Mouse (Mus musculus) spleen, adult 2 months (tissue): ENCODE data around the gene Shank1. TPM values are rescaled to one million over a fixed set of nuclear protein-coding genes. Genes with fewer than 3 reads are reported as not detected.

ENCODE experiments used
- DNase-seq, 2 experiments: peaks; one replicate each; pipeline versions ENCODE4 v3.0.0 to v3.0.0-alpha.2; 2012 to 2021; ENCODE audit warnings: low spot score in 2 of 2, low read depth in 1 of 2
- H3K27ac ChIP-seq: fragments of 200-500 bp; 2 replicates; pipeline ENCODE4 v1.5.1; 2012; ENCODE audit warnings: low read length, inconsistent platforms; ENCODE audit not compliant: insufficient read depth
- H3K27me3 ChIP-seq: fragments of 200-500 bp; 2 replicates; pipeline ENCODE4 v1.6.1; 2012; ENCODE audit warnings: mild to moderate bottlenecking, moderate library complexity, low read length, inconsistent platforms; ENCODE audit not compliant: control insufficient read depth, insufficient read depth
- H3K36me3 ChIP-seq: fragments of 200-500 bp; 2 replicates; pipeline ENCODE4 v1.6.1; 2012; ENCODE audit warnings: mild to moderate bottlenecking, low read length, inconsistent platforms; ENCODE audit not compliant: control insufficient read depth, insufficient read depth
- H3K4me1 ChIP-seq: fragments of 200-500 bp; 2 replicates; pipeline ENCODE4 v1.6.1; 2011; ENCODE audit warnings: inconsistent platforms; ENCODE audit not compliant: control insufficient read depth, insufficient read depth, insufficient read length
- H3K4me3 ChIP-seq: fragments of 200-500 bp; 2 replicates; pipeline ENCODE4 v1.5.1; 2011; ENCODE audit warnings: mild to moderate bottlenecking, inconsistent platforms; ENCODE audit not compliant: insufficient read depth, insufficient read length; ENCODE audit errors: extremely low read depth
- CTCF ChIP-seq: fragments of 200-500 bp; IDR thresholded peaks from 2 replicates; pipeline ENCODE4 v1.5.1; 2011; ENCODE audit warnings: mild to moderate bottlenecking, inconsistent platforms; ENCODE audit not compliant: insufficient read depth, insufficient read length, insufficient replicate concordance; ENCODE audit errors: extremely low read depth
- POLR2A ChIP-seq: fragments of 200-500 bp; IDR thresholded peaks from 2 replicates; pipeline ENCODE4 v1.6.1; 2011; ENCODE audit warnings: low read depth, low read length, inconsistent platforms
- WGBS: fragments of 180-500 bp; shearing (Covaris S2); methylation state at CpG from one replicate; pipeline ENCODE4 v1.1.7; 2018; 5-methylcytosine and 5-hydroxymethylcytosine counted together
- polyA plus RNA-seq: library from polyadenylated mRNA; depleted of rRNA; stranded (reverse); fragments of >200 nt; gene quantifications from 2 replicates; pipeline ENCODE4 v1.2.3, GENCODE M21; 2012

The Shank1 gene
- polyA plus RNA-seq, 1 experiment, result 4.5 TPM

DNA sequence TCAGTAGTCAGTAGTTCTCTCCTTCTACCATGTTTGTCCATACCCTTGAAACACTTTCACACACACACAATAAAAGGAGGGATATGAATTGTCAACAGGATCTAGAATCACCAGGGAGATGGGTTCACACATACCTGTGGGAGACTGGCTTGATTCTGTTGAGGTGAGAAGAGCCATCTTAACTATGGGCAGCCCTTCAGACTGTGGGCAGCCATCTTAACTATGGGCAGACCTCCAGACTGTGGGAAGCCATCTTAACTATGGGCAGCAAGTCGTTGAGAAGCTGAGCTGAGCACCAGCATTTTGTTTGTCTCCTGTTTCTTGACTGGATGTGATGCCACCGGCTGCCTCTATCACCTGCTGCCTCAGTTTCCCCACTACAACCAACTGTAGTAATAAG lies 38.7 kb upstream of the Shank1 start:
- TF ChIP-seq CTCF, result no peak
- no peak for TF ChIP-seq POLR2A
- Histone ChIP-seq H3K36me3 (no peaks in the 10 kb centered on the region), H3K4me3 (no peak overlapping the region), H3K27ac (no peak overlapping the region), H3K27me3 (no peaks in the 10 kb centered on the region), H3K4me1 (no peaks in the 10 kb centered on the region)
- no peak for DNase-seq
- 69% methylated on average over 2 of the region's 2 CpGs for WGBS

DNA sequence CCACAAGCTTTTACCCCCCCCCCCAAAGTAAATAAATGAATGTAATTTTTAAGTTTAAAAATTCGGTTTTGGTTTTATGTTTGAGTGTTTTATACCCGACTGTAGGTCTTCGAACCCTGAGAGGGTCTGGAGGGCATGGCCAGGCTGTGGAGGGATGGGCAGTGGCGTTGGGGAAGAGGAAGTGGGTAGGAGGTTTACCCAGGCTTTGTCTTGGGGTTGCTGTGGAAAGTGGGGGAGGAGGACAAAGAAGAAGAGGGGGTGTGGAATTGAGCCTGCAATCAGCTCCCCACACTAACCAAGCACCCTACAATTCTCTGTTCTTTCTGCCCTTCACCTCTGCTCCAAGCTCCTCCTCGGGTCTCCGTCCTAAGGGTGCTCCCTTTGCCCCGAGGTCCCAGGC lies 37.5 kb upstream of the Shank1 start:
- no peak overlapping the region for H3K27ac ChIP-seq
- DNase-seq, result no peak
- no peaks in the 10 kb centered on the region for H3K27me3 ChIP-seq
- 71% methylated on average over 7 of the region's 7 CpGs for WGBS
- H3K4me1 ChIP-seq, result no peaks in the 10 kb centered on the region
- H3K36me3 ChIP-seq, result no peaks in the 10 kb centered on the region
- TF ChIP-seq POLR2A (no peak), CTCF (no peak)
- H3K4me3 ChIP-seq, result no peak overlapping the region

DNA sequence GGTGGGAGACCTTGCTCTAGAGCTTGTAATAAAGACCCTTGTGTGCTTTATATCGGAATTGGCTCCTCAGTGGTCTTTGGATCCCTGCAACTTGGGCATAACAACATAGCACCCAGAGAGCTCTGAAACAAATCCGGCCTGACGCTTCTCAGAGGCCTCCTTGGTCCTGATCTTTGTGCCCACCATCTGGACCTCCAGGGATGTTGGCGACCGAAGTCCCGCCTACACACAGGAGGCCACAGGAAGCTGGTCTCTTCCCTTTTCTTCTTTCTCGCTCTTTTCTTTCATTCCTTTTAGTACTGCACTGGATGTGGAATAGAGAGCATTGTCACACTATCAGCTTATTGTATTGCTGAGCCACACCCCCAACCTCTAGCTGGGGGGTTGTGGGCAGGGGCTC lies 36.6 kb upstream of the Shank1 start:
- no peaks in the 10 kb centered on the region for H3K4me1 ChIP-seq
- no peak overlapping the region for H3K27ac ChIP-seq
- no peaks in the 10 kb centered on the region for H3K36me3 ChIP-seq
- no peaks in the 10 kb centered on the region for H3K27me3 ChIP-seq
- WGBS, result 72% methylated on average over 7 of the region's 7 CpGs
- DNase-seq, result no peak
- no peak for TF ChIP-seq POLR2A
- TF ChIP-seq CTCF, result no peak
- H3K4me3 ChIP-seq, result no peak overlapping the region

DNA sequence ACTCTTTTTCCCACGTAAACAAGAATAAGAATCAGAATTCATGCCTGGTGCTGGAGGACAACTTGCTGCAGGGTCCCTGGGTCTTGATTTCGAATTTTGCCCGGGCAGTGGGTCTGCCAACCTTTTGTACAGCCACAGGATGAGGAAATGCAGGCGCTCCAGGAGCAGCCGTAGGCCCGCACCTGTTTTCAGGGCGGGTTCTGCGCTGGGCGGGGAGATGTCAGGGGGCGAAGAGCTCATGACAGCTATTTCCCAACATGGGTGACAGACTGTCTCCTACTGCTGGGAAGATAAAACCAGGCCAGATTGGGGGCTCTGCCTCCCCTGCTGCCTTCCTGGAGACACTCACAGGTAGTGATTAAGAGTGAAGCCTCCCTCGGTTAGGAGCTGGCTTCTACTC lies 36.0 kb upstream of the Shank1 start:
- no peaks in the 10 kb centered on the region for H3K4me1 ChIP-seq
- no peak overlapping the region for H3K4me3 ChIP-seq
- no peaks in the 10 kb centered on the region for H3K27me3 ChIP-seq
- WGBS, result 74% methylated on average over 11 of the region's 11 CpGs
- no peaks in the 10 kb centered on the region for H3K36me3 ChIP-seq
- no peak for DNase-seq
- TF ChIP-seq CTCF (no peak), POLR2A (no peak)
- no peak overlapping the region for H3K27ac ChIP-seq

DNA sequence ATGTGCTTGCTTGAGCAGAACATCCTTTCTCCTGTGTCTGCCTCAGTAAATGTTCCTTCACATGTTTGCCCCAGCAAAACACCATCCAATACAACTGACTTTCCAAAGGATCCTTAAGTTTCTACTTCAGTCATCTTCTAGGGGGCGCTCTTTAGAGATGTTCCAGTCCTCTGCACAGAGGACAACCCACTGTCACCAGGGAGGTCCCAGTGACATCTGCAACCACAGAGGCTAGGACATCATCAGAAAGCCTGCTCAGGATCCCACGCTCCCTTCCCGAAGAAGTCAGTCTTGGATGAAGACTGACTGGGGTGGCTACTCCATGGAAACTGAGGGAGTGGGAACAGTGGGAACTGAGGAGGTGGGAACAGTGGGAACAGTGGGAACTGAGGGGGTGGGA lies 34.5 kb upstream of the Shank1 start:
- Histone ChIP-seq H3K4me3 (no peak overlapping the region), H3K27ac (no peak overlapping the region), H3K4me1 (no peaks in the 10 kb centered on the region), H3K27me3 (no peaks in the 10 kb centered on the region), H3K36me3 (no peaks in the 10 kb centered on the region)
- 80% methylated on average over 3 of the region's 3 CpGs for WGBS
- TF ChIP-seq CTCF, result no peak
- TF ChIP-seq POLR2A, result no peak
- DNase-seq, result no peak

DNA sequence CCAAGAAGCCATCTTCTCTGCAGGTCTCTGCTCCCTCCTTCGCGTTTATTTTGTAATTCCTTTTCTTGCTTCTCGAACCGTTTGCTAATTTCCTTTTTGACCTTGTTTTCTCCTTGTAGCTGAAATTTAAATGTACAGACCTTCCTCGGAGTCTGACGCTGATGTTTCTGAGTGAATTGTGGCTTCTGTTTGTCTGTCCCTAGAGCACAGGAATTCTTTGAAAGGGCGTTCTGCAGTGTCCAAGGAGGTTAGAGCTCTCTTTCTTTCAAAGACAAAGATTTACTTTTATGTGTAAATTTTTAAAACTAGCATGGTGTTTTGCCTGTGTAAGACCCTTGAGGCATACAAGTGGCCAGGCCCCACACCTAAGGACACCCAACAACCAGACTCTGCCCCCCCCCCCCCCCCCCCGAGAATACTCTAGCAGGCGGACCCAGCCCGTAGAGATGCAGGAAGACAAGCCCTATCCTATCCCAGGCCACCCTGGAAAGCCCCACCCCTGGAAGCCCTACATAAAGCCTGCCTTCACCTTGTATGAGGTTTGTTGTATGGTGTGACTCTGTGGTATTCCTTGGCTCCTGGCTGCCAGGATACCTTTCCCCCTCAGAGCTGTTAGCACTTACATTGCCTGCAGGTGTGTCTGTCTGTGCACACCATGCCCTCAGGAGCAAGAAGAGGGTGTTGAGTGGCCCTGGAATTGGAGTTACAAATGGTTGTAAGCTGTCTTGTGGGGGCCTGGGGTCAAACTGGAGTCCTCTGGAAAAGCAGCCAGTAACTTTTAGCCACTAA lies 33.4 kb upstream of the Shank1 start:
- 73% methylated on average over 9 of the region's 10 CpGs for WGBS
- Histone ChIP-seq H3K4me3 (no peak overlapping the region), H3K4me1 (no peaks in the 10 kb centered on the region), H3K27ac (no peak overlapping the region), H3K27me3 (no peaks in the 10 kb centered on the region), H3K36me3 (no peaks in the 10 kb centered on the region)
- TF ChIP-seq POLR2A, result no peak
- no peak for TF ChIP-seq CTCF
- DNase-seq, result no peak

DNA sequence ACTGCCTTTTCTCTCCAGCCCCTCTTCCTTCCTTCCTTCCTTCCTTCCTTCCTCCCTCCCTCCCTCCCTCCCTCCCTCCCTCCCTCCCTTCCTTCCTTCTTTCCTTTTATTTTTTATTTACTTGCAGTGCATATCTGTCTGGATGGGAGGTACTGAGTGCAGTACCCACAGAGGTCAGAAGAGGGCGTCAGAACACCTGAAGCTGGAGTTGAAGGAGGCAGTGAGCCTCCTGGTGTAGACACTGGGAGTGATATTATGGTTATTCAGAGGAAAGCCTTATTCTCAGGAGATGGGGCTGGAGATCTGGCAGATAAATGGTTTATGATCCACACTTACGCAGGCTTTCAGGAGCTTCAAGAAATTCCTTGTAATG lies 32.8 kb upstream of the Shank1 start:
- no peaks in the 10 kb centered on the region for H3K36me3 ChIP-seq
- H3K27me3 ChIP-seq, result no peaks in the 10 kb centered on the region
- H3K4me1 ChIP-seq, result no peaks in the 10 kb centered on the region
- WGBS, result 49% methylated on average over 2 of the region's 2 CpGs
- peak; percentile 22 to 53 for DNase-seq
- H3K27ac ChIP-seq, result no peak overlapping the region
- H3K4me3 ChIP-seq, result no peak overlapping the region
- TF ChIP-seq CTCF (peak; percentile 36; the same call in 1 of the 2 replicates), POLR2A (no peak)
